Mouse (Mus musculus) midbrain, embryonic 12.5 days (tissue): Measurements from ENCODE around the gene Syne1. TPM values are rescaled to one million over a fixed set of nuclear protein-coding genes. Genes with fewer than 3 reads are reported as not detected.

Experiments
- ATAC-seq: fragments of 200-750 bp; cut with Nextera tagmentation; 2 replicates; pipeline ENCODE4 v1.8.0; 2017; ENCODE audit warnings: low read depth, moderate TSS enrichment, moderate library complexity; ENCODE audit not compliant: low FRiP score
- H3K27ac ChIP-seq: fragments of 300-500 bp; sonication (generic); replicated peaks from 2 replicates; pipeline ENCODE4 v1.5.1; 2016; ENCODE audit warnings: mild to moderate bottlenecking
- H3K27me3 ChIP-seq: fragments of 300-500 bp; sonication (generic); 2 replicates; pipeline ENCODE4 v1.6.1; 2016; ENCODE audit warnings: mild to moderate bottlenecking
- H3K36me3 ChIP-seq: fragments of 300-500 bp; sonication (generic); 2 replicates; pipeline ENCODE4 v1.6.1; 2016
- H3K4me1 ChIP-seq: fragments of 300-500 bp; sonication (generic); 2 replicates; pipeline ENCODE4 v1.6.1; 2016
- H3K4me2 ChIP-seq: fragments of 300-500 bp; sonication (generic); replicated peaks from 2 replicates; pipeline ENCODE4 v1.6.1; 2016; ENCODE audit warnings: mild to moderate bottlenecking, moderate library complexity
- H3K4me3 ChIP-seq: fragments of 300-500 bp; sonication (generic); 2 replicates; pipeline ENCODE4 v1.5.1; 2016; ENCODE audit warnings: mild to moderate bottlenecking
- H3K9ac ChIP-seq: fragments of 300-500 bp; sonication (generic); replicated peaks from 2 replicates; pipeline ENCODE4 v1.6.1; 2016; ENCODE audit warnings: mild to moderate bottlenecking, moderate library complexity
- H3K9me3 ChIP-seq: fragments of 300-500 bp; sonication (generic); 2 replicates; pipeline ENCODE4 v1.6.1; 2016; ENCODE audit warnings: mild to moderate bottlenecking
- WGBS: fragments of 180-500 bp; shearing (Covaris S2); methylation state at CpG from one replicate; pipeline ENCODE4 v1.1.7; 2016; 5-methylcytosine and 5-hydroxymethylcytosine counted together
- polyA plus RNA-seq: library from polyadenylated mRNA; unstranded; fragments of >200 nt; fragmentation: Nextera tagmentation; extraction: Ambion mirVana; gene quantifications from 2 replicates; pipeline ENCODE4 v1.2.1, GENCODE M21; 2016

Syne1 gene
- polyA plus RNA-seq, 1 experiment from 2014 or later = 6.0 TPM

DNA sequence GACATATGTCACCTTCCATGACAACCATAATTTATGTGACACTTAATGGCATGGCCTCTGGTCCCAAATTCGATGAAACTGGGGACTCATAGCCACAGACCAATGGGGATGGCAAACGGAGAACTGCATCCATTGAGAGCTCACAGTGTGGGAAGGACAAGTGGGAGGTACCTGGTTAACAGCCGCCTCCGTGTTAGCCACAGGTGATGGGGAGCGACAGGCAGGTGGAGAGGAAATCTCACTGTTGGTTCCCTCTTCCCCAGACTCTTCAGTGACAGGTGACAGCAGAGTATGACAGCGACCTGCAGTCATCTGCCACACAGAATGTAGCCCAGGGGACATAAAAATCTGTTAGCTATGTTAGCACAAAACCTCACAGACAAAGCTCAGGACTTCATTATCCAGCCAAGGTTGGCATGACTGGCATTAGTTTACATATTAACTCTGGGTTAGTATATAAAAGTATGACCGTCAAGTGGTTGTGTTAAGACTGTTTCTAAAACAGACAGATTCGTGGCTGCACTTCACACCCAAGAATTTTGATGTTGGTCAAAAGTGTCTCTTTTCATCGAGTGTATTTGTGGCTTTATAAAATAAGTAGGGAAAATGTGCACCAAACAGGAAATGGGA, 358.3 kb downstream of the Syne1 start:
- peaks cover 7% of the 10 kb centered on the region; the same call in 1 of the 2 replicates for H3K4me1 ChIP-seq

DNA sequence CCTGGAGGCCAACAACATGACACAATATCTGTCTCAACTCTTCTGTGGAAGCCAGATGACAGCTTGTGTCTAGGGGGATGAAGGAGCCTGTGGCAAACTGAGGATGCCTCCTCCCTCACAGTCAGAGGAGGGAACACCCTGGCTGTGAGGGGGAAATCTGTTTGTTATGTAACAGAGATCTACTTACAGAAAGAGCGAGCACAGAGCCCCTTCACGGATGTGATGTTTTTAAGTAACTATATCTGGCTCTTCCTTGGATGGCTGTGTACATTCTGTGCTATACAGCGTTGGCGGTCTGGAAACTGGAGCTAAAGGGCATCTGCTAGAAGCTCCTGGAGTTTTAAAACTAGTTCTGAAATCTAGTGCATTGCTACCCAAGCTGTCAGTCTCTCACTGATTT, 360.5 kb downstream of the Syne1 start:
- 70% methylated on average over 4 of the region's 4 CpGs for WGBS
- no peaks in the 10 kb centered on the region for H3K27me3 ChIP-seq
- no peak overlapping the region for H3K27ac ChIP-seq
- H3K9me3 ChIP-seq = no peaks in the 10 kb centered on the region
- no peak for ATAC-seq
- no peaks in the 10 kb centered on the region for H3K36me3 ChIP-seq
- no peak overlapping the region for H3K9ac ChIP-seq
- no peak overlapping the region for H3K4me2 ChIP-seq
- peaks cover 7% of the 10 kb centered on the region; the same call in 1 of the 2 replicates for H3K4me1 ChIP-seq
- H3K4me3 ChIP-seq = no peak overlapping the region

More for the DNA sequence above, 358.3 kb downstream of the Syne1 start:
- WGBS = 82% methylated on average over 9 of the region's 9 CpGs
- Histone ChIP-seq H3K27ac (no peak overlapping the region), H3K27me3 (no peaks in the 10 kb centered on the region), H3K4me3 (no peak overlapping the region), H3K9ac (no peak overlapping the region), H3K4me2 (no peak overlapping the region), H3K9me3 (no peaks in the 10 kb centered on the region), H3K36me3 (no peaks in the 10 kb centered on the region)
- no peak for ATAC-seq

DNA sequence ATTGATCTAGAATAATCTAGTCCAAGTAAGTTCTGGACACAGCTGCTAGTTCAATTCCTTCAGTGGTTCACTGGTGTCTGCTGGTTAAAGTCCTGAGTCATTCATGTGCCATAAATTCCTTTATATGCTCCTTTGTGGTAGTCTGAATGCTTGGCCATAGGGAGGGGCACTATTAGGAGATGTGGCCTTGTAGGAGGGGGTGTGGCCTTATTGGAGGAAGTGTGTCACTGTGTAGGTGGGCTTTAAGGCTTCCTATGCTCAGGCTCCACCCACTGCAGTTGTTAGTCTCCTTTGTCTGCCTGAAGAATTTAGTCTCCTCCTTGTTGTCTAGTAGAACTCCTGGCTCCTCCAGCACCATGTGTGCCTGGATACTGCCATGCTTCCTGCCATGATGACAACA, 362.4 kb downstream of the Syne1 start:
- no peak overlapping the region for H3K27ac ChIP-seq
- no peak overlapping the region for H3K9ac ChIP-seq
- peaks cover 5% of the 10 kb centered on the region; the same call in 1 of the 2 replicates for H3K36me3 ChIP-seq
- H3K4me1 ChIP-seq = no peaks in the 10 kb centered on the region
- no peaks in the 10 kb centered on the region for H3K9me3 ChIP-seq
- no peak overlapping the region for H3K4me2 ChIP-seq
- H3K4me3 ChIP-seq = no peak overlapping the region
- no peaks in the 10 kb centered on the region for H3K27me3 ChIP-seq
- ATAC-seq = no peak

DNA sequence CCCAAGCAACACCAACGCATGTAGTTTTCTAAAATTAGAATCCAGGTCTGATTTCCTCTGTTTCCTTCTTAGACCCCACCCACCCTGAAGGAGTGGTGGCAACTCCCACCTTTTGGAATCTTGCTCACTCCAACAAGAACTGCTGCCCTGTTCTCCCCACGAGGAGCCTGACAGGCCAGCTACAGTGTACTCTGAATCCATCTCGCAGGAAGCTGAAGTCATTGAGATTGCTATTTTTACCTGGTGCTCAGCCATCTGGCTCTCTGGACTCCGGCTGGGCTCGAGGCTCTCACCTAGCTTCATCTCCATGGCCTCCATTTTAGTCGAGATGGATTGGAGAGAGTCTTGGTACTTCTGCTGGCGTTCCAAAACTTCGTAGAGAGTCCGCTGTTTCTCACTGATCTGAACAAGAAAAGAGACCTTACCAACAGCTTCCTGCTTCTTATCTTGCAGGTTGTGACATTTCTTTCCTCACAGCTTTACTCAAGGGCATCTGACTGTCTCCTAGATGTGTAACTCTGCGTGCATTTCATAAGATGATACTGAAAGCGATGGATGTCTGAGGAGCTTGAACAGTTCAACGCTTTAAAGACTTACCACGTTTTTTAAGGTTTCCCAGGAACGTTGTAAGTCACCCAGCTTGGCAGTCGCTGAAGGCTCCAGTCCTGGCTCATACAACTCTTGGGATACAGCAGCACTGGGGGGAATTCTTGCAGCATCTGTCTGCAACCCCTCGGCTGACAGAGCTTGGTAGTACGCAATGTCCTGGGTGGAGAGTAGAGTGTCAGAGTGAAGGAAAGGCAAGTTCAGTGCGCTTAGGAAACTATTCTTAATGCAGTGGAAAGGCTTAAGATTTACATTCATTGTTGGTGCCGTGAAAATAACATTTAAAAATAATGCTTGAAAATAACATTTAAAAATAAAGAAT, 365.9 kb downstream of the Syne1 start:
- H3K27ac ChIP-seq = no peak overlapping the region

DNA sequence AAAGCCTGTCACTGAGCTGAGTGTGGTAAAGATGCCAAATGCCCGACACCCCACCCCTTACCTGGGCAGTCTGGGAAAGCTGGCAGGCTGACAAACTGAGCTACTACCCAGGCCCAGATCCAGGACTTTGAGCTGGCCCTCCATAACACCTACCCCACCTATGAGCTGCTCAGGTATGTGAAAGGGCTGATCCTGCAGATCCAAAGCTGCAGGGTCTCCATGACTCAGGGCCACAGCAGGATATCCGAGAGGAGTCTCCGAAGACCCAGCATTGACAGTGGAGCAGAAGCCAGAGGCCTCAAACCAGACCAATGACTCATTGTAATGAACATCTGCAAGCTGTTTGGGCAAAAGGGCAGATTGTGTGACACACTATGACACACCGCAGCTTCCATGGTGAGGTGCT, 369.5 kb downstream of the Syne1 start:
- no peak overlapping the region for H3K9ac ChIP-seq
- no peak overlapping the region for H3K27ac ChIP-seq
- no peaks in the 10 kb centered on the region for H3K9me3 ChIP-seq
- H3K4me3 ChIP-seq = no peak overlapping the region
- no peak for ATAC-seq
- H3K36me3 ChIP-seq = peaks cover 5% of the 10 kb centered on the region; the same call in 1 of the 2 replicates
- H3K4me1 ChIP-seq = no peaks in the 10 kb centered on the region
- 93% methylated on average over 4 of the region's 4 CpGs for WGBS
- no peak overlapping the region for H3K4me2 ChIP-seq
- no peaks in the 10 kb centered on the region for H3K27me3 ChIP-seq

More for the DNA sequence above, 365.9 kb downstream of the Syne1 start:
- Histone ChIP-seq H3K4me3 (no peak overlapping the region), H3K36me3 (peaks cover 5% of the 10 kb centered on the region; the same call in 1 of the 2 replicates), H3K4me1 (no peaks in the 10 kb centered on the region), H3K27me3 (no peaks in the 10 kb centered on the region), H3K9me3 (no peaks in the 10 kb centered on the region), H3K9ac (no peak overlapping the region), H3K4me2 (no peak overlapping the region)
- WGBS = 84% methylated on average over 19 of the region's 19 CpGs
- no peak for ATAC-seq

DNA sequence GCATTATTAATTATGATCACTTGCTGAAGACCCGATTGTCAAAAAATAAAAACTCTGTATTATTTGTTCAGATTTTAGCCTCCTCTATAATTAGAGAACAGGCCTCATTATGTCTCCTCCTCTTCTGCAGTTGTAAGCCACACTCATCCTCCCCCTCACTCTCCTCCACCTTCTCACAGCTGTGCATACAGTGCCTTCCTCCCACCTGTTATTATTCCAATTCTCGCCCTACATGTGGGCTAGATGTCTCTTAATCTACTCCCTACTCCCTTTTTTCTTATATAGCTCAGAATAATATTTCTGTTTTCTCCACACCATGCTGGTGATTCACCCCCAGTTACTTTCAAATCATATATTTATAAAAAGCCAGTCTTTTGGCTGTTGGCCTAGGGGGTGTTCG, 371.4 kb downstream of the Syne1 start:
- Histone ChIP-seq H3K4me3 (no peak overlapping the region), H3K9ac (no peak overlapping the region), H3K4me2 (no peak overlapping the region), H3K4me1 (no peaks in the 10 kb centered on the region), H3K27ac (no peak overlapping the region), H3K9me3 (no peaks in the 10 kb centered on the region), H3K36me3 (peaks cover 5% of the 10 kb centered on the region; the same call in 1 of the 2 replicates), H3K27me3 (no peaks in the 10 kb centered on the region)
- ATAC-seq = no peak
- 88% methylated on average over 3 of the region's 3 CpGs for WGBS

DNA sequence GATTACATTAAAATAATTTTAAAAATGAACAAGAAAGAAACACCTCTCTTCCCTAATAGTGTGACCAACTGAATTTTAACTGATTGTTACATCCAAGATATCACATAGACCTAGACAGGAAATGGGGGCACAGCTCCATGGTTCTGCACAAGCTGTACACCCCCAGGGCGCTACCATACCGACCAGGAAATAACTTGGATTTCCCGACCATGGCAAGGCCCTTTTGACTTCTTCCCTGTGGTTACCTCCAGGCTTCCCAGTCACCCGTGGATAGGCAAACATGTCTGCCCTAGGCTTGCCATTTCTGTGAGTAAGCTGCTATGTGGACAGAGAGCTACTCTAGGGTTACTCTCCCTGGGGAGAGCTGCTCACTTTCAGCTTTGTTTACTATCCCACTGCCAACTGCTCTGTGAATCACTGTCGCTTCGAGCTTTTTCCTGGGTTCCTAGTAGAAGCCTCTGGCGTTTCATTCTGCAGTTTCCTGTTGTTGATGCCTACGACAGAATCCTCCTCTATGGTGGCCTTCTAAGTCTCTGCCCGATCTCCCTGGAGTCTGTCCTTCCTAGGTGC, 373.8 kb downstream of the Syne1 start:
- 77% methylated on average over 9 of the region's 9 CpGs for WGBS
- Histone ChIP-seq H3K9me3 (no peaks in the 10 kb centered on the region), H3K4me2 (no peak overlapping the region), H3K4me1 (no peaks in the 10 kb centered on the region), H3K4me3 (no peak overlapping the region), H3K9ac (no peak overlapping the region), H3K36me3 (no peaks in the 10 kb centered on the region), H3K27me3 (no peaks in the 10 kb centered on the region), H3K27ac (no peak overlapping the region)
- ATAC-seq = no peak

DNA sequence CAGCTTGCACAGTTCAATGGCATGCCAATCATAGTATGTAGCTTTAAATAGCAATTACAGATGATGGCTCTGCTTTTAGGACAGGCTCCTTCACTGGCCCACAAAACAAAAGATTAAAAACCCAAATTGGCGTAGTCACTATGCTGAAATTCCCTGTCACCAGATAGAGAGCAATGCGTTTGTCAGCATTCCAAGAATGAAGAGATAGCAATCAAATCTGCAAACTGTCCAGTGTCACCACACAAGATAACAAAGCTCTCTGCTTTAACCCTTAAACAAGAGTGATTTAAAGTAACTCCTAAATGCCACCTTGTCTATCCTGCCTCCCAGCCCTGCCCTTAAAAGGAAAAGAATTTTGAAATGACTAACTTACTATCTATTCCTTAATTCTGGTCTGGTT, 374.9 kb downstream of the Syne1 start:
- Histone ChIP-seq H3K4me2 (no peak overlapping the region), H3K36me3 (no peaks in the 10 kb centered on the region), H3K4me3 (no peak overlapping the region), H3K27ac (no peak overlapping the region), H3K9ac (no peak overlapping the region), H3K27me3 (no peaks in the 10 kb centered on the region), H3K4me1 (no peaks in the 10 kb centered on the region), H3K9me3 (no peaks in the 10 kb centered on the region)
- ATAC-seq = no peak
- 80% methylated on average over 2 of the region's 2 CpGs for whole genome bisulfite sequencing

DNA sequence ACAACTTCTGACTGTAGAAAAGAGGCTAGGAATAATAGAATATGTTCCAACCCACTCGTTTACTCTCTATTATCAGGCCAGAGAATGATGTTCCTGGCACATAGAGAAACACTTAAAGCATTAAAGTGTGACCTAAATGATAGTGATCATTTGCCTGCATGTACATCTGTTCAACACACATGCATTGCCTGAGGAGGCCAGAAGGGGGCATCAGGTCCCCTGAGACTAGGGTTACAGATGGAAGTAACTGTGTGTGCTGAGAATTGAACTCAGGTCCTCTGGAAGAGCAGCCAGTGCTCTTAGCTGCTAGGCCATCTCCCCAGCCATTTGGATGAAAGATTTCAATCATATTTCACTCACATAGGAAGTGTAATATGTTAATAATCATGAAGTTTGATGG, 380.9 kb downstream of the Syne1 start:
- no peaks in the 10 kb centered on the region for H3K9me3 ChIP-seq
- H3K4me3 ChIP-seq = no peak overlapping the region
- H3K9ac ChIP-seq = no peak overlapping the region
- no peak overlapping the region for H3K27ac ChIP-seq
- H3K4me2 ChIP-seq = no peak overlapping the region
- H3K27me3 ChIP-seq = no peaks in the 10 kb centered on the region
- 73% methylated on average over 1 of the region's 1 CpGs for WGBS
- H3K36me3 ChIP-seq = no peaks in the 10 kb centered on the region
- no peaks in the 10 kb centered on the region for H3K4me1 ChIP-seq
- ATAC-seq = no peak

DNA sequence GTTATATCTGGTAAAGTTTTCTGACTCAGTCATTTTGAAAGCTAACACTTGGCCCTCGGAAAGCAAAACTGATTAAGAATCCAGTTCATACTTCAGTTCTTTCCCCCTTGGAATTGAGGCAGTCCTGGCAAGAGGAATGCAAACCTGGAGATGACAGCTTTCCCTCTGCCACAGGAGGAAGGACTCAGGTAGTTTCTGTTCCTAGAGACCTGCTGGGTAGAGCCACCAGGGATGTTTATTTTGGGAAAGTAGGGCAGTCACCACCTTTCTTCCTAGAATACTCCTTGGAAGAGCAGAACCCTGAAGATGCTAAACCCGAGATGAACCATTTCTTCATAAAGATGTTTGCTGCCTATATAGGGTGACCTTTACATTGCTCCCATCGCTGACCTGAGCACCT, 383.8 kb downstream of the Syne1 start:
- no peak overlapping the region for H3K27ac ChIP-seq
- no peaks in the 10 kb centered on the region for H3K4me1 ChIP-seq
- H3K9ac ChIP-seq = no peak overlapping the region
- H3K36me3 ChIP-seq = no peaks in the 10 kb centered on the region
- no peak overlapping the region for H3K4me2 ChIP-seq
- H3K9me3 ChIP-seq = no peaks in the 10 kb centered on the region
- whole genome bisulfite sequencing = 84% methylated on average over 3 of the region's 3 CpGs
- no peak overlapping the region for H3K4me3 ChIP-seq
- H3K27me3 ChIP-seq = no peaks in the 10 kb centered on the region
- no peak for ATAC-seq

DNA sequence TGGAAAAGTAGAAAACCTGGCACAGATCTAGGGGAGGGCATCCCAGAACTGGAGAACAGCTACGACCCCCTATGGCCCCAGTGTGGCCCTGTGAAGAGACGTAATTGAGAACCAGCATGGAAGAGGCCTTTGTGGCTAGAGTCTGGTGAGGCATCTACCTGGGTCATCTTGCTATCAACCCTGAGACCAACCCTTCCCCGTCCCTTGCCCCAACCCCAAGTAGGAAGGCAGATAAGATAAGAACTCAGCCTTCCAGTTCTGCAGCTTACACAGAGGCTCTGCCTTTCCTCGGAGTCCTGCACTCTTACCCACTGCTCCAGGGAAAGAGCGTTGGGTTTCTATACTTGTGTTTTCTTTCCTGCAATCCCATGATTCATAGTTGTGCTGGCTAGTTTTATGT, 385.8 kb downstream of the Syne1 start:
- WGBS = 85% methylated on average over 5 of the region's 5 CpGs
- ATAC-seq = no peak
- no peak overlapping the region for H3K4me2 ChIP-seq
- no peak overlapping the region for H3K4me3 ChIP-seq
- no peaks in the 10 kb centered on the region for H3K36me3 ChIP-seq
- no peak overlapping the region for H3K27ac ChIP-seq
- H3K27me3 ChIP-seq = no peaks in the 10 kb centered on the region
- H3K9ac ChIP-seq = no peak overlapping the region
- H3K9me3 ChIP-seq = no peaks in the 10 kb centered on the region
- H3K4me1 ChIP-seq = no peaks in the 10 kb centered on the region

DNA sequence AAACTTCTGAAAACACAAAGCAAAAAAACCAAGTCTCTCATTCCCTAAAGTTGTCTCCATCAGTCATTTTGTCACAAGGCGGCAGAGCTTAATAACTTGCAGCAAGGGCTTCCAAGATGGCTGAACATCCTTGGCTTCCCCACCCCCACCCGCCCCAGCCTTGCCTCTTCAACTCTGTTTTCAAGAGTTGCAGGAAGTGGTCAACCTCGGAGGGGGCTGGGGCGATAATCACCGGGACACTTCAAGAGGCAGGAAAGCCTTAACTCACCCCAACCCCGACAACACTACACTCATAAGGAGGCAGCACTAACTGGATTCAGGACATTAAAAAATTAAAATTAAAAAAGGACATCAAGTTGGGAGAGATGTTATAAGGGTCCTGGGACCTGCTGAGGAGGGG, 387.5 kb downstream of the Syne1 start:
- no peaks in the 10 kb centered on the region for H3K9me3 ChIP-seq
- no peaks in the 10 kb centered on the region for H3K4me1 ChIP-seq
- no peak overlapping the region for H3K4me2 ChIP-seq
- no peak overlapping the region for H3K9ac ChIP-seq
- no peak overlapping the region for H3K27ac ChIP-seq
- no peak overlapping the region for H3K4me3 ChIP-seq
- ATAC-seq = no peak
- WGBS = 73% methylated on average over 6 of the region's 6 CpGs
- no peaks in the 10 kb centered on the region for H3K36me3 ChIP-seq
- no peaks in the 10 kb centered on the region for H3K27me3 ChIP-seq
